Mouse (Mus musculus) granulocyte monocyte progenitor cell, adult 5-6 weeks (primary cell): Measurements from ENCODE around the gene Tmem88. TPM values are rescaled to one million over a fixed set of nuclear protein-coding genes. Genes with fewer than 3 reads are reported as not detected.

Source experiments
- ATAC-seq: replicated peaks from 2 replicates; pipeline ENCODE4 v1.8.0; 2016; ENCODE audit warnings: mild to moderate bottlenecking, moderate TSS enrichment, inconsistent platforms; ENCODE audit not compliant: poor library complexity, severe bottlenecking
- total RNA-seq, 2 experiments: library from RNA; stranded (forward) in 1 of 2; stranded (reverse) in 1 of 2; fragments of 200-712, 200-1000 nt in 1 of 2; fragments of >200 nt in 1 of 2; fragmentation: Nextera tagmentation in 1 of 2; gene quantifications; 2 replicates each; pipeline ENCODE4 v1.2.3; 2014 to 2017

The Tmem88 gene
- total RNA-seq, 2 experiments from 2014 or later: not detected

DNA sequence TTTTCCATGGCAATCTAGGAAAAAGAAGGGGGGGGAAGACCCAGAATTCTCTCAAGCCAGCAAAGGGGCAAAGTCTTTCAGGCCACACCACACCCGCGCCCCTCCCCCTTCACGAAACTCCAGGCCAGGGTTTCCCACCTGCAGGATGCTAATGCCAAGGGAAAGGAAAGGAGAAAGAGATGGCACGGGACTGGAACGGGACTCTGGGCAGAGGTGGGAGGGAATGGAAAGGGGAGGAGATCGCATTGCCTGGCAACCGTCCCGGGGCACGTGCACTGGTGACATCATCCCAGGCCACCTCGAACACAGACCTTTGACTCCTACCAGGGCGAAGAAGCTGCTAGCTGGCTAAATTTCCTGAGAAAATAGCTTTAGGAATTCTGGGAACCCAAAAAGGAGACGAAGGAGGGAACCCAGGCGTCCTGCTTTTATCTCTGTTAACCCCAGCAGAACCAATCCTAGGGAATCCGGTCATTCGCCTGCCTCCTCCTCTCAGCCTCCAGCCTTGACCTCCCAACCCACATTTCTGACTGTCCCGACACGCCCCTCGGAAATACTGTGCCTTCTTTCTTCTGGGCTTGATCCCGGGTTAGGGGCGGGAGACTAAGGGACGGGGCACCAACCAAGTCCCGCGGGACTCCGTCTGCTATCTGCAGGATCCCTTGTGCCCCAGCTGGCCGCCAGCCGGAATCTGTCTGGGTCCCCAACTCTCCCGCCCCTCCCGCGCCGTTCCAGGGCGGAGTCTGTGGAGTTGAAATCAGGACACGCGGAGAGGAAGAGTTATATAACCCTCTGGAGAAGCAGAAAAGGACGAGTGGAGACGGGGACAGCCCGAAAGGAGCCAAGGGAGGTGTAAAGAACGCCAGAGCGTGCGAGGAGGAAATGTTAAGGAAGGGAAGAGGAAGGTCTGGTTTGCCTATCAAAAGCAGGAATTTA lies 19.7 kb upstream of the Tmem88 start:
- ATAC-seq: peak; percentile 40

DNA sequence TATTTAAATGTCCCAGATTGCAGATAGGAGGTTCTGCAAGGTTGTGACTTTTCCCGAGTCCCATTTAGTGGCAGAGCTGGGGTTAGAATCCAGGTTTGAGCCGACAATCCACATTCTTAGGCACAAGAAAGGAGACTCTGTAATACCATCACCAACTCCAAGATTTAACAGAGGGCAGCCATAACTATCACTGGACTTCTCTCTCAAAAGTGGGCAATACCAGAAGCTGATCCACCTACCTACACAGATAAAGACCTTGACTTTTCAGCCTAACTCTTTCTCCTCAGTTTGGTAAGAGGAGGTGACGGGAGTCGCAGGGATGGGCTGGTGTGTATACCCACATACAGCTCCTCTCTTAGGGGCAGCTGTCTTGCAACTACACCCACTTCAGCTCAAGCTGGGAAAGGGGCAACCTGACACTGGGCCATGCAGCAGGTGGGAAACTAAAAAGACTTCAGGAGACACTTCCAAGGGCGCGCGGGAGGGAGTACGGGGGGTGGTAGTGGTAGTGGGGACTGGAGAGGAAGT lies 19.0 kb upstream of the Tmem88 start:
- no peak for ATAC-seq

DNA sequence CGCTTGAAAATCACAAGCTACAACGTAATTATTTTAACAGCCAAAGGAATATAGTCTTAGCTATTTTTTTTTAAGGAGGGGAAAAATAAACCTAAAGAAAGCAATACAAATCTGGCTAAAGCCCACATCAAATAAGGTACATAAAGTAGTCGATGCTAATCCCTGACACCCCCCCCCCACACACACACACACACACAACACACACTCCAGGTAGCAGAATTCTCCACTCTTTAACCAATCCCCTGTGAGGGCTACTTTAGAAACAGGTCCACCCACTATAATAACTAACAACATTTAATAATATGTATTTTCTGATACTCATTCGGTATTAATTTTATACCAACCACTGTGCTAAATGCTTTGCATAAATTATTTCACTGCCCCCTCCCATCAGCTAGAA lies 18.5 kb upstream of the Tmem88 start:
- ATAC-seq: no peak

DNA sequence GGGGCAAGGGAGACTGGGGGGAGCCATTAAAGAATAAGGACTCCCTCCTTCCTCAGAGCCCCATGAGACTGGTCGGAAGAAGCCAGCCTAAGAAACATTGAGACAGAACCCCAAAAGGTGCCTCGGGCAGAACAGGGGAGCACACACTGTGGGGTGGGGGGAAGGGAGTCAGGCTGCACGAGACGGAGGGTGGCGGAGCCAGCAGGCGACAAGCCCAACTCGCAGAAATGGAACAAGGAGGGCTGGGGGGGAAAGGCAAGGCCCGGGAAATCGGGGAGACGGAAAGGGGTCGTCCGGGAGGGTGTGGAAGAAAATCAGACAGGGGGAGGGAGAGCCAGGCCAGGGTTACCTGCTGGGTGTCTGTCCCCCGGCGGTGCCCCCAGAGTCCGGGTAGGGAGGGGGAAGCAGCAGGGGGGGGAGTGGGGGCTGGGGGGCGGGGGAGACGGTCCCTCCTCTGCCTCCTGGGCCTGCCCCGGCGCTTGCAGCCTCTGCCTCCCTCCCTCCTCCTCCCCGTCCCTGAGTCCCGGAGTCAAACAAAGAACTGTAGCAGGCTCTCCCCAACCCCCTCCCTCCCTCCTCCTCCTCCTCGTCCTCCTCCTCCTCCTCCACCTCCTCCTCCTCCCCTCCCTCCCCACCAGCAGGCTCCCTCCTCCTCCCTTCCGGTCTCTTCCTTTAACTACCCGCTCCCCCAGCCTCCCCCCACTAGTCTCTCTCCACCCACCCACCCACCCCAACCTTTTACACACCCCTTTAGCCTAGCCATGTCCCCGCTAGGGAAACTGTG lies 17.8 kb upstream of the Tmem88 start:
- ATAC-seq: no peak

DNA sequence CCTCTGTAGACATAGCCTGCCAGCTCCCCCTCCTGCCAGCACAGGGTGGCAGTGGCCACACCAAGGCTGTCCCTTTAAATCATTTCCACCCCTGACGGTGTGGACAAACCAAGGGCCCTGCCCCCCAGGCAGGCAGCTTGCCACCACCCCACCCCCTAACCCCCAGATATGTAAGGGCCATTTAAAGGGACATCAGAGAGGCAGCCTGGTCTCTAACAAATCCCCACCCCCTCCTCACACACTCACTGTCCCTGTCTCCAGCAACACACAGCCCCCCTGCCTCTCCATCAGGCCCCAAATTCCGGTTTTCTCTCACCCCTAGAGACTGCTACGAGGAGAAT lies 17.3 kb upstream of the Tmem88 start:
- ATAC-seq: no peak

DNA sequence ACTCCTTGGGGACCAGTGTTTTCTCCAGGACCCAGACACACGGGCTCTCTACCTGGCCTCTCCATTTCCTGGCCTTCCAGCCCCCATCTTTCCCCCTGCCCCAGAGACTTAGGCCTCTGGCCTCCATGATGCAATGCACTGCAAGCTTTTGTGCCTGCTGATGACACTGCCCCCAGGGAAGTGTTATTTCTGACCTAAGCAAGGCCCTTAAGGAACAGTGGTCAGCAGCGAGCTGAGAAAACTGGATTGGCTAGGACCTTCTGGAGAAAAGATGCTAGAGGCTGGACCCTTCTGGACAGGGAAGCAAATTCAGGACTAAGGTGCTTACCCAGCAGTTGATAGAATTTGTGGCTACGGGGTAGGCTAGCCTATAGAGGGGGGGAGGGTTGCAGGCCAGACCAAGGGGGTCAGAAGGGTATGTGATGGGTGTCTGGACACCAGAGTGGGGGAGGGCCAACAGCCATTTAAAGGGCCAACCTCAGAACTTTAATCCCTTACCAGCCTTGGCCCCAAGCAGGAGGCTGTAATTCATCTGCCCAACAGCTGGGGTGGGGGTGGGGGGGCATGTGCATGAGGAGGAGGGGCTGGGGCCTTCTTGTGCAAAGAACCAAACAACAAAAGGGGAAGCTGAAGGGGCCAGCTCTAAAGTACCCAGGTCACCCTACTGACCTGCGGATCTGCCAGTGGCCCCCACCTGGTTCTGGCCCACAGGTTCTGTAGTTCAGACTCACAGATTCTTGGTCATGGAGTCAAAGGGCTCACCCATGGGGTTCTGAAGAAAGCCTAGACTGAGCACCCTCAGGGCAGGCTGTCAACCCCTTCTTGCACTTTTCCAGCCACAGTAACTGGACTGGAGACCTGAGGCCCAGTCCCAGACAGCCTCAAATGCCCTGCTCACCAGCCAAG lies 16.6 kb upstream of the Tmem88 start:
- ATAC-seq: no peak

DNA sequence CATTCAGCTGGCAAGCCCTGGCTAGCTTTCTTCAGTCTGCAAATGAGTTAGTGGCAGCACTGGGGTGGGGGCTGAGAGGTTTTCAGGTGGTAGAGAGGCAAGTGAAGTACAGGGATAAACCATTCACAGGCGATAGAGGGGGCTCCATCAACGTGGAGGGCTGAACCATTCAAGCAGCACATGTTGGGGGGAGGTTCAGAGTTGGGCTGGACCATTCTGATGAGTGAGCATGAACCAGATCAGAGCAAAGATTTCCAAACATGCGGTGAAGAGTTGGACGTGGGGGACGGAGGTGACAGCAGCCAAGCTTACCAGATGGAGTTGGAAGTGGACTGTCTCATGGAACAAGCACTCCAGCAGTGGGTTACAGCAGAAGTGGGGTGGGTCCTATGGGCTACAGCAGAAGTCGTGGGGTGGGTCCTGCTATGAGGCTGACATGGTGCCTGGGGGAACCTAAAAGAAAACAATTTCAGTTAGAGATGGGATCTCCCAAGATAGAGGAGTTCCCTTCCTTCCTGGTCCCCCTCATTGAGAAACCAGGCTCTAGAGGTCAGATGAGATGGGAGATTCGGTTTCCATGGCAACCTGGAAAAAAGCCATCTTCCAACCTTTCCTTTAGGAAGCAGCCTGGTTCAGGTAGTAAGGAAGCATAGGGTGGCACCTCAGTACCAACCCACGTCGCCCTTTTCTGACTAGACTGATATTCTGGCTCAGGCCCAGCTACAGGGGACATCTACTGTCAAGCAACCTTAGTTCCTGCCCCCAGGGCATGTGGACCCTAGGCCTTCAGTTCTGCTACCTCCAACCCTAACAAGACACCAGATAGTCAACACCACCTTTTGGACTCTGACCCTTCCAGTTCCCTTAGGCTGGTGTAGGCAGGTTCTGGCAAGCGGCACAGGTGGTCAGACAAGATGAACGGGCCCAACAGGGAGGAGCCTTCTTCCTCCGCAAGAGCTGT lies 15.5 kb upstream of the Tmem88 start, which contains the start of gene Kdm6b:
Kdm6b (minus strand) TSS at position 455 of the 961 bp plus-strand sequence.
- ATAC-seq: no peak

DNA sequence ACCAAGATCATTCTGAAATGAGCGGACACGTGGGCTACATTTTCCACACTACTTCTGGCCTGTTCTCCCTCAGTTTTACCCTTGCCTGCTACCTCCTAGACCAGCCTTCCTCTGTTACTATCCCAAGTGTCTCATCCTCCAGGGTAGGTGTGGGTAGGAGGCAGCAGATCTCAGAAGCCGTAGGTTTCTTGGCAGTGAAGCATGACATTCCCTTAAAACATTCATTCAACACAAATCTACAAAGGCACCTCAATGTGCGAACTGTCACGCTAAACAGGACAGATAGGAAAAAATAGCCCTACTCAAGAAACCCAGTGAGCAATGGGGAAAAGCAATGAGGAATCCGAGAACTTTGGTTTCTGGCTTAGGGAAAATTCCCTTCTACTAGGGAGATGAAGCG lies 14.5 kb upstream of the Tmem88 start:
- no peak for ATAC-seq

DNA sequence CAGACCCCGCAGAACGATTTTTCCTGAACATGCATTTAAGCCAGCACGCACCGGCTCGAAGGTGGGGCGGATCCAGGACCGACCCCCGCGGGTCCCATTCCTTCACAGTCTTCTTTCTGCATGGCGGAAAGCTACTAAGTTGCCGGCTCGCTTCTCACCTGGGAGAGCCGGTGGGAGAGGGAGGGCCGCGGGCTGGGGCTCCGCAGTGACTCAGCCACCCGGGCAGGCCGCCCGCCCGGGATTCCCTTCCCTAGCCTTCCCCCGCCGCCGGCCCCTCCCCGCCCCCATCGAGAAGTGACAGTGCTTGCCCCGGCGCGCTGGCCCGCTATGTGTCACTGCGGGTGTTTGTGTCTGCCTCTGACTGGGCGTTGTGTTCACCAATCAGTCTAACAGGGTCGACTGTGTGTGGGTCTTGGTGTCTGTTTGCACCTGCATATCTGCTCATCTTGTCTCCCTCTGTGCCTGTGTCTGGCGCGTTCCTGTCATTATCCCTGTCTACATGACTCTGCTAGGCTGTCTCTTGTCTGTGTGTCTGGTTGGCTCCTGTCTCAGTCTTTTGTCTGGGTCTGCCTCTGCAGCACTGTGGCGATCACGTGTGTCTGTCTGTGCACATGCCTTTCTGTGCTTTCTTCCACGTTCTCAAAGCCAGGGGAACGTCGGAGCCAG lies 13.6 kb upstream of the Tmem88 start:
- peak; percentile 1; the same call in 1 of the 2 replicates for ATAC-seq

DNA sequence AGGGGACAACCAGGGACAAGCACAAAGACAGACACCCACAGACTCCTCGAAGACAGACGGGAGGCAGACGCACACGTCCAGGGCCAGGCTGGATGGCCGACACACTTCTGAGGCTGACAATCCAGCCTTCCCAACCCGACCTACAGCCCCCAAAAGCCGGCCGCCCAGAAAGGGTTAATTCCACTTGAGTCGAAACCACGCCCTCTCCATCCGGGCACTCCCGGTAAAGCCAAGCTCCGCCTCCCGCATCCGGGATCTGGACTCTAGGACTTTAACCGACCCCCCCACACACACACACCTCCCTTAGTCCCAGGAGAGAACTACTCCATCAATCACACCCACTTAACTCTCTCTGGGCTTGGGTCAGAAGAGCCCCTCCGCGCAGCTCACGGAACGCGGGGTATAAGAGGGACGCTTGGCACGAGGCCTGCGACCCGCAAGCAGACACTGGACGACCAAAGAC lies 13.1 kb upstream of the Tmem88 start:
- peak; percentile 16 for ATAC-seq

DNA sequence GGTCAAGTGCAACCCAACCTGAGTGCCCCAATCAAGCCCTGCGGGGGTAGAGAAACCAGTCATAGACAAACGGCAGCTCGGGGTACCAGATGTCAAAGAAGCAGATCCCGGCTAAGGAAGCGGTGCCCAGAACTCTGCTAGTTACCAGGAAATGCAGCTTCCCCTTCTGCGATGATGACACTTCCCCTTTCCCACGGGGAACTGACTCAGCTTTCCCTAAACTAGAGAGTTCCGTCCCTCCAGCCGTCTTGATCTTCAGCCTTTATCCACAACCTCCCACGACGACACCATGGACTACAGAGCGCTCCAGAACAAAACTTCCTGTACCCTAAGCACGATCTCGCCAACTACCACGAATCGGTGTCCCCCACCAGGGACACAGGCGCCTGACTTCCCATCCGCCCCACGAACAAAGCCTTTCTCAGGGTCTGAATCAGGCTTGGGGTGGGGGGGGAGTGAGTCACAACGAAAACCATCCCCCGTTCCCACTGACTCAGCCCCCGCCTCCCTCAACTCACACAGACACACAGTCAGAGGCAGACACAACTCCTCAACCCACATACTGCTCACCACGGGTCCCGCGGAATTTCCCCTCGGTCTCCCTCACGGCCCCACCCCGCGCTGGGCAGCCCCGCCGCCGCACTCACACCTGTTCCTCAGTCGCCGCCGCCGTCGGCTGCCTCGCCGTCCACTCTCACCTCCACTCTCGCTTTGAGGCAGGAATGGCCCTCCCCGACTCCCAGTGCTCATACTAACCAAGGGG lies 12.5 kb upstream of the Tmem88 start:
- peak; percentile 28 for ATAC-seq

DNA sequence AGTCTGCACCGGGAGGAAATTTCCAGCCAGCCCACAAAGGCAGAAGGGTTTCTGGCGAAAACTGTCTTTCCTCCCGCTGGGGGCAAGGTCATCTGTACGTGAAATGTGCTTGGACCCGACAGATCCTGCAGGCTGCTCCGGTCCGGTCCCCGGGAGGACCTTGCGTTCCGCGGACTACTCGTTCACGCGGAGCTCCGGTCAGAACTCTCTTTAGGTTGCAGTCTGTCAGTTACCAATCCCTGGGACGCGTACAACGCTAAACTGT lies 11.9 kb upstream of the Tmem88 start:
- ATAC-seq: no peak

DNA sequence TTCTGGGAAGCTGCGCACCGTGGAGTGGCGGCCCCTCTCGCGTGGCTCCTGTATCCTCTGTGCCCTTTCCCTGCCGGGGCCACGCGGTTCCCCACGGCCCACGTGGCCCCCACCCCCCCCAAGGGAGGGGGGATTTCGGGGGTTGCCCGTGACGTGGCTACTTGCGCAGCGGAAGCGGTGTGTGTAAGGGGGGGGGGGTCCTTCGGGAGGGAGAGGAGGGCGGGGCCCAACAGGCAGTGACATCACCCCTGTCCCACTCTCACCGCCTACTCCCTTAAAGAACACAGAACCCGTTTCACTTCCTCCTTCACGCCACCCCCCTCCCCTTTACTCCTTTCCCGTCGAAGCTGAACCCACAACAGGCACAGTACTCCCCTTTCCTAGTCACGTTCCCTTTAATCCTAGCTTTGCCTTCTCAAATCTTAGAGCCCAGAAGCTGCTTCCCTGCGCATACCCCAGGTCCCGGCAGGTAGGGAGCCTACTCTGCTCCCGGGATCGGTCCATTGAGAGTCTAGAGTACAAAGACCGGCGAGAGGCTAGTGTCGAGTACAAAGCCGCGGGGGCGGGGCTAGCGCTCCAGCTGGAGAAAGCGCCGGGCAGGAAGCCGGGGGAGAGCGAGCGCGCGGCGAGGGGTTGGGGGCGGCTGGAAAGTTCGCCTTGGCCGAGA lies 11.5 kb upstream of the Tmem88 start:
- ATAC-seq: peak; percentile 34

DNA sequence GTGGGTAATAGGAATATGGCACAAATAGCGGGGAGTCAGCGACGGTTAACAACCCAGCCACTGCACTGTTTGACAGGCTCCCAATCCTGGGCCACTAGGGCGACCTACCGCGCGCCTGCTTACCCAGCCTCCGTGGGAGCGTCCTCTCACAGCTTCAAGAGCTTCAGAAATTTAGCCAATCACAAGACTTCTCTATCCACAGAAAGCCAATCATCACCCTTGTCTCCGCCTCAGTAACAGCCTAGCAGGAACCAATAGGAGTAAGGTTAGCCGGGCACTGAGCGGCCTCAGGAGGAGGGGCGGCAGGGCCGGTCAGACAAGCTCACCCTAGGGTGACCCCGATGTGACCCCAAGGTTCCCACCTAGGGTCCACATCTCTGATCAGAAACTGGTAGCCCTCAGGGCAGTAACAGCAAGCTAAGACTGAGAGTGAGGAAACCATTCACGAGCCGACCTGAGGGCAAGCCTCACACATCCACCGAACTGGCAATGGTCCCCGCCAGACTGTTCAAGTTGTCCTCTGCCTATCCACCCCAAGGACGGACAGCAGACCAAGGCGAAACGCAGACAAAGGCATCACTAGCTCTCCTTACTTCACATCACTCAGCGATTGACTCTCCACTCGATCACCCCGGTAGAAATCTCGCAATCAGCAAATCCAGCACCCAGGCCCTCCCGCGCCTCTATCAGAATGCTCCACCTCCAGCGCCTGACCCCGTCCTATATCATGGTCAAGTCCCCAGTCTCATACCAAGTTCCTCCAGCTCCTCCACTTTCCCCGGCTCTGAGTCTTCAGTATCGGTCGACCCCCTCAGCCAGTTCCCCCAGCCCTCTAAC lies 10.7 kb upstream of the Tmem88 start:
- peak; percentile 45 for ATAC-seq

DNA sequence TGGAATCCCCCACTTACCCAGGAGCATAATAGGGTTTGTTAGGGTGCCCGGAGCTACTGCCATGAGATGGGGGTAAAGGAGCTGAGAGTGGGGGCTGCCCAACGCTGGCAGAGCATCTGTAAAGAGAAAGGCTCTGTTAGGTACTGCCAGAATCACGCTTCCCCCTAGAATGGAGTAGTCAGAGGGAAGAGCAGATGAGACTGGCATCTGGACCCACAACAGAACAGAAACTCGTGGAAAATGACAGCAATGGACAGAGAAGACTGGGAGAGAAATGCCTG lies 9.6 kb upstream of the Tmem88 start:
- ATAC-seq: no peak

DNA sequence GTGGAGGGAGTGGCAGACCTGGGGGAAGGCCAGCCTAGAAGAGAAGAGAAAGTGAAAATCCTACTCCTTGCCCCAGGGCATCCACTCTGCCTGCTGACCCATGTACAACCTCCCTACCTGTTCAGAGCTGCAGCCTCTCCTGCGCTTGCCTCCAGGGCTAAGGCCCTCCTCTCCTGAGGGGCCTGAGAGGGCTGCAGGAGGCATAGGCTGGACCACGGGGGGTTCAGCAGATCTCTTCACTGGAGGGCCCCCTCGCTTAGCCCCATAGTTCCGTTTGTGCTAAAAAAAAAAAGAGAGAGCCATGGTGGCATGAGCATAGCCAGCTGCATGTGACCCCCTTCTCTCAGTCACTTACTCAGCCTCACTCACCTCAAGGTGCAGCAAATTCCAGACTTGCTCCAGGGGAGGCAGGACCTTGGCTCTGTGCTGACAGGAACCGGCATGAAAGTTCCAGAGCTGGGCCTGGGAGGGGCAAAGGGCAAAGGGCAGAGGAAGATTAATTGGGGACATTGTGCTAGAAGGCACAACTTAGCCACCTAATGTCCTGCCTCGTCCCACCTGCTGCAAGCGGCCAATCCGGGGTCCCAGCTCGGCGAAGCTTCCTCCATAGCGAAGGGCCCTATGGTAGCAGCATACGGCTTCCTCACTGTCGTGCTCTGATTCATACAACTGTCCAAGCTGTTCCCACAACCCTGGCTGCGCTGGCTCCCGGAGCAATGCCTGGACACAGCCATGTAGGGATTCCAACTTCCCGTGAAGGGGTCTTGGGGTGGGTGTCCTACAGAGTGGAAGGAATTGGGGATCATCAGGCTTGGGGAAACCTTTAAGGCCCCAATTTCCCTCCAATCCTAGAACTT lies 9.1 kb upstream of the Tmem88 start:
- no peak for ATAC-seq
